Mouse (Mus musculus) MEL (cell line): ENCODE measurements around the gene Tmub2. TPM values are rescaled to one million over a fixed set of nuclear protein-coding genes. Genes with fewer than 3 reads are reported as not detected.

Source experiments
- DNase-seq: peaks from one replicate; pipeline ENCODE4 v3.0.0; 2011; ENCODE audit warnings: low read depth, low spot score
- H3K27ac ChIP-seq: 2 replicates; pipeline ENCODE4 v1.5.1; 2012; ENCODE audit warnings: low read depth, mild to moderate bottlenecking, control low read depth, low read length, moderate library complexity; ENCODE audit not compliant: control insufficient read depth
- H3K27me3 ChIP-seq, 2 experiments: fragments of 150-350 bp in 1 of 2; sonication (generic) in 1 of 2; 2 replicates each; pipeline ENCODE4 v1.6.1; 2012; ENCODE audit warnings: low read length in 2 of 2, mild to moderate bottlenecking in 2 of 2, improper control_type of control experiment in 1 of 2, moderate library complexity in 1 of 2; ENCODE audit not compliant: insufficient read depth in 2 of 2, control insufficient read depth in 1 of 2
- H3K36me3 ChIP-seq, 2 experiments: 2 replicates each; pipeline ENCODE4 v1.6.1; 2012 to 2014; ENCODE audit warnings: low read length in 2 of 2, improper control_type of control experiment in 1 of 2, inconsistent platforms in 1 of 2, mild to moderate bottlenecking in 1 of 2; ENCODE audit not compliant: insufficient read depth in 2 of 2, control insufficient read depth in 1 of 2
- H3K4me1 ChIP-seq, 2 experiments: fragments of 150-350 bp in 1 of 2; sonication (generic) in 1 of 2; 2 replicates each; pipeline ENCODE4 v1.6.1; 2012; ENCODE audit warnings: low read length in 2 of 2, improper control_type of control experiment in 1 of 2, mild to moderate bottlenecking in 1 of 2; ENCODE audit not compliant: insufficient read depth in 2 of 2, control insufficient read depth in 1 of 2
- H3K4me3 ChIP-seq, 2 experiments: fragments of 150-350 bp in 1 of 2; sonication (generic) in 1 of 2; 2 replicates each; pipeline ENCODE4 v1.5.1; 2012; ENCODE audit warnings: low read depth in 2 of 2, low read length in 2 of 2, mild to moderate bottlenecking in 2 of 2, moderate library complexity in 2 of 2, control low read depth in 1 of 2, improper control_type of control experiment in 1 of 2; ENCODE audit not compliant: control insufficient read depth in 1 of 2, insufficient read depth in 1 of 2
- H3K79me2 ChIP-seq: 2 replicates; pipeline ENCODE4 v1.6.1; 2012; ENCODE audit warnings: mild to moderate bottlenecking, low read length, moderate library complexity; ENCODE audit not compliant: control insufficient read depth, poor library complexity, insufficient read depth
- H3K9ac ChIP-seq: 2 replicates; pipeline ENCODE4 v1.6.1; 2012; ENCODE audit warnings: low read depth, mild to moderate bottlenecking, control low read depth, low read length, moderate library complexity; ENCODE audit not compliant: control insufficient read depth, poor library complexity, severe bottlenecking
- H3K9me3 ChIP-seq: fragments of 150-350 bp; sonication (generic); replicated peaks from 2 replicates; pipeline ENCODE4 v1.6.1; 2012; ENCODE audit warnings: mild to moderate bottlenecking, low read length, improper control_type of control experiment, moderate library complexity; ENCODE audit not compliant: insufficient read depth
- BHLHE40 ChIP-seq: IDR thresholded peaks from 2 replicates; pipeline ENCODE4 v1.6.1; 2012; ENCODE audit warnings: low read depth, mild to moderate bottlenecking, inconsistent platforms, low read length, improper control_type of control experiment, borderline replicate concordance
- CHD1 ChIP-seq: IDR thresholded peaks from 2 replicates; pipeline ENCODE4 v1.6.1; 2012; ENCODE audit warnings: low read depth, mild to moderate bottlenecking, inconsistent platforms, low read length, improper control_type of control experiment
- CHD2 ChIP-seq: IDR thresholded peaks from 2 replicates; pipeline ENCODE4 v1.6.1; 2011; ENCODE audit warnings: low read length, improper control_type of control experiment
- CTCF ChIP-seq, 3 experiments: IDR thresholded peaks in 2 of 3; conservative IDR thresholded peaks in 1 of 3; 2 replicates each; pipeline ENCODE4 v1.5.1; 2011 to 2012; ENCODE audit warnings: low read length in 3 of 3, low read depth in 2 of 3, mild to moderate bottlenecking in 2 of 3, improper control_type of control experiment in 1 of 3, inconsistent platforms in 1 of 3, mixed read lengths in 1 of 3, moderate library complexity in 1 of 3; ENCODE audit not compliant: control insufficient read depth in 1 of 3, insufficient read depth in 1 of 3, poor library complexity in 1 of 3, severe bottlenecking in 1 of 3
- E2F4 ChIP-seq: IDR thresholded peaks from 2 replicates; pipeline ENCODE4 v1.6.1; 2011; ENCODE audit warnings: low read depth, low read length, improper control_type of control experiment, borderline replicate concordance
- ELF1 ChIP-seq: IDR thresholded peaks from 2 replicates; pipeline ENCODE4 v1.6.1; 2014; ENCODE audit warnings: low read depth, mild to moderate bottlenecking, inconsistent platforms, low read length, improper control_type of control experiment, moderate library complexity
- EP300 ChIP-seq, 2 experiments: IDR thresholded peaks; 2 replicates each; pipeline ENCODE4 v1.6.1; 2011; ENCODE audit warnings: improper control_type of control experiment in 2 of 2, low read length in 2 of 2, low read depth in 1 of 2, mild to moderate bottlenecking in 1 of 2
- ETS1 ChIP-seq: IDR thresholded peaks from 2 replicates; pipeline ENCODE4 v1.6.1; 2012; ENCODE audit warnings: low read depth, mild to moderate bottlenecking, inconsistent platforms, low read length, improper control_type of control experiment, moderate library complexity
- GABPA ChIP-seq: IDR thresholded peaks from 2 replicates; pipeline ENCODE4 v1.6.1; 2012; ENCODE audit warnings: low read depth, mild to moderate bottlenecking, inconsistent platforms, low read length, improper control_type of control experiment, moderate library complexity
- GATA1 ChIP-seq: IDR thresholded peaks from 2 replicates; pipeline ENCODE4 v1.6.1; 2011; ENCODE audit warnings: low read depth, low read length, improper control_type of control experiment
- HCFC1 ChIP-seq: IDR thresholded peaks from 2 replicates; pipeline ENCODE4 v1.6.1; 2012; ENCODE audit warnings: low read depth, mild to moderate bottlenecking, inconsistent platforms, low read length, improper control_type of control experiment, moderate library complexity
- JUND ChIP-seq: IDR thresholded peaks from 2 replicates; pipeline ENCODE4 v1.6.1; 2011; ENCODE audit warnings: low read depth, mild to moderate bottlenecking, improper control_type of control experiment, low read length
- KAT2A ChIP-seq: conservative IDR thresholded peaks from 2 replicates; pipeline ENCODE4 v1.6.1; 2012; ENCODE audit warnings: low read depth, low read length, improper control_type of control experiment, inconsistent platforms
- MAFK ChIP-seq: IDR thresholded peaks from 2 replicates; pipeline ENCODE4 v1.6.1; 2011; ENCODE audit warnings: low read depth, mild to moderate bottlenecking, low read length, improper control_type of control experiment, borderline replicate concordance
- MAX ChIP-seq: IDR thresholded peaks from 2 replicates; pipeline ENCODE4 v1.6.1; 2011; ENCODE audit warnings: low read length, improper control_type of control experiment
- MAZ ChIP-seq: IDR thresholded peaks from 2 replicates; pipeline ENCODE4 v1.6.1; 2012; ENCODE audit warnings: low read depth, mild to moderate bottlenecking, inconsistent platforms, low read length, improper control_type of control experiment
- MEF2A ChIP-seq: IDR thresholded peaks from 2 replicates; pipeline ENCODE4 v1.6.1; 2014; ENCODE audit warnings: low read depth, mild to moderate bottlenecking, inconsistent platforms, low read length, improper control_type of control experiment; ENCODE audit not compliant: poor library complexity, insufficient replicate concordance, severe bottlenecking; ENCODE audit errors: extremely low read depth
- MXI1 ChIP-seq: IDR thresholded peaks from 2 replicates; pipeline ENCODE4 v1.6.1; 2011; ENCODE audit warnings: mild to moderate bottlenecking, low read depth, low read length, improper control_type of control experiment
- NELFE ChIP-seq: IDR thresholded peaks from 2 replicates; pipeline ENCODE4 v1.6.1; 2011; ENCODE audit warnings: low read depth, low read length, improper control_type of control experiment
- NRF1 ChIP-seq: IDR thresholded peaks from 2 replicates; pipeline ENCODE4 v1.6.1; 2014; ENCODE audit warnings: low read depth, mild to moderate bottlenecking, inconsistent platforms, low read length, improper control_type of control experiment, moderate library complexity; ENCODE audit not compliant: poor library complexity, insufficient read depth, severe bottlenecking
- POLR2A ChIP-seq, 2 experiments: IDR thresholded peaks; 2 replicates each; pipeline ENCODE4 v1.6.1; 2011 to 2012; ENCODE audit warnings: low read length in 2 of 2, mild to moderate bottlenecking in 2 of 2, control low read depth in 1 of 2, improper control_type of control experiment in 1 of 2, low read depth in 1 of 2, moderate library complexity in 1 of 2; ENCODE audit not compliant: control insufficient read depth in 1 of 2, insufficient read depth in 1 of 2, poor library complexity in 1 of 2
- POLR2AphosphoS2 ChIP-seq: IDR thresholded peaks from 2 replicates; pipeline ENCODE4 v1.6.1; 2011; ENCODE audit warnings: low read length, improper control_type of control experiment
- POLR2AphosphoS5 ChIP-seq: IDR thresholded peaks from 2 replicates; pipeline ENCODE4 v1.6.1; 2012; ENCODE audit warnings: low read depth, borderline replicate concordance, mild to moderate bottlenecking, inconsistent platforms, low read length, moderate library complexity, mixed read lengths
- RAD21 ChIP-seq: IDR thresholded peaks from 2 replicates; pipeline ENCODE4 v1.6.1; 2011; ENCODE audit warnings: mild to moderate bottlenecking, low read depth, low read length, improper control_type of control experiment
- RCOR1 ChIP-seq: IDR thresholded peaks from 2 replicates; pipeline ENCODE4 v1.6.1; 2012; ENCODE audit warnings: low read depth, mild to moderate bottlenecking, inconsistent platforms, low read length, improper control_type of control experiment
- SIN3A ChIP-seq: IDR thresholded peaks from 2 replicates; pipeline ENCODE4 v1.6.1; 2012; ENCODE audit warnings: low read length, improper control_type of control experiment, inconsistent platforms
- SMC3 ChIP-seq: IDR thresholded peaks from 2 replicates; pipeline ENCODE4 v1.6.1; 2011; ENCODE audit warnings: low read depth, low read length, improper control_type of control experiment
- TAL1 ChIP-seq: IDR thresholded peaks from 2 replicates; pipeline ENCODE4 v1.6.1; 2012; ENCODE audit warnings: mild to moderate bottlenecking, inconsistent platforms, low read length, moderate library complexity, mixed read lengths
- TBP ChIP-seq: IDR thresholded peaks from 2 replicates; pipeline ENCODE4 v1.8.0; 2011; ENCODE audit warnings: low read depth, low read length, improper control_type of control experiment
- TCF12 ChIP-seq: IDR thresholded peaks from 2 replicates; pipeline ENCODE4 v1.6.1; 2014; ENCODE audit warnings: low read depth, mild to moderate bottlenecking, inconsistent platforms, low read length, improper control_type of control experiment, moderate library complexity
- USF1 ChIP-seq: IDR thresholded peaks from 2 replicates; pipeline ENCODE4 v1.6.1; 2014; ENCODE audit warnings: low read depth, mild to moderate bottlenecking, inconsistent platforms, low read length, improper control_type of control experiment, moderate library complexity
- USF2 ChIP-seq, 2 experiments: IDR thresholded peaks; 2 replicates each; pipeline ENCODE4 v1.6.1; 2011 to 2012; ENCODE audit warnings: improper control_type of control experiment in 2 of 2, low read length in 2 of 2, borderline replicate concordance in 1 of 2, inconsistent platforms in 1 of 2, low read depth in 1 of 2, mild to moderate bottlenecking in 1 of 2; ENCODE audit not compliant: insufficient read depth in 1 of 2
- ZC3H11A ChIP-seq: IDR thresholded peaks from 2 replicates; pipeline ENCODE4 v1.6.1; 2012; ENCODE audit warnings: low read depth, mild to moderate bottlenecking, inconsistent platforms, low read length, improper control_type of control experiment
- ZKSCAN1 ChIP-seq: IDR thresholded peaks from 2 replicates; pipeline ENCODE4 v1.6.1; 2012; ENCODE audit warnings: low read depth, mild to moderate bottlenecking, inconsistent platforms, low read length, improper control_type of control experiment, moderate library complexity
- ZMIZ1 ChIP-seq: IDR thresholded peaks from 2 replicates; pipeline ENCODE4 v1.6.1; 2012; ENCODE audit warnings: low read depth, mild to moderate bottlenecking, inconsistent platforms, low read length, improper control_type of control experiment, moderate library complexity
- ZNF384 ChIP-seq: IDR thresholded peaks from 2 replicates; pipeline ENCODE4 v1.6.1; 2012; ENCODE audit warnings: low read depth, mild to moderate bottlenecking, inconsistent platforms, low read length, improper control_type of control experiment
- polyA plus RNA-seq, 2 experiments: library from polyadenylated mRNA; stranded (reverse) in 1 of 2; unstranded in 1 of 2; fragments of >175 nt in 1 of 2; fragments of >200 nt in 1 of 2; gene quantifications; 2 replicates each; pipeline versions ENCODE4 v1.2.1 to v1.2.4; 2012; ENCODE audit warnings: low replicate concordance in 2 of 2, low read depth in 1 of 2; ENCODE audit not compliant: insufficient read length in 2 of 2, insufficient read depth in 1 of 2, missing spikeins in 1 of 2
- total RNA-seq: library from RNA; depleted of rRNA; stranded (reverse); fragments of 300-350 nt; gene quantifications from 2 replicates; pipeline ENCODE4 v1.2.3, GENCODE M21; 2012

Gene Tmub2
- total and polyA plus RNA-seq, 3 experiments: 29.3 to 40.5 TPM; not detected in 1

- Histone ChIP-seq H3K4me1 (peaks cover 0 to 3% of the 10 kb centered on the region in 2 experiments; a peak in 2 of 4 replicates), H3K36me3 (peaks cover 0 to 6% of the 10 kb centered on the region in 2 experiments; a peak in 2 of 4 replicates), H3K9me3 (no peaks in the 10 kb centered on the region), H3K79me2 (peaks cover 9% of the 10 kb centered on the region), H3K9ac (peak overlapping the region; percentile 83), H3K27ac (peak overlapping the region; percentile 91), H3K27me3 (no peaks in the 10 kb centered on the region), H3K4me3 (peak overlapping the region; percentile 69 to 81)
- no peak for DNase-seq
- TF ChIP-seq SIN3A (peak; percentile 59), MEF2A (no peak), TCF12 (peak; percentile 7; the same call in 1 of the 2 replicates), KAT2A (no peak), ETS1 (no peak), TBP (no peak; the same call in 1 of the 2 replicates), USF1 (no peak), MAFK (no peak), USF2 (IDR thresholded peaks at IDR 0.05; ENCODE audit: borderline replicate concordance in 1 of 2, insufficient read depth in 1 of 2, low read depth in 1 of 2, low read length in 2 of 2) (no peak), HCFC1 (peak; percentile 8; the same call in 1 of the 2 replicates), GABPA (no peak), ZNF384 (no peak), NELFE (peak; percentile 14; the same call in 1 of the 2 replicates), MAZ (peak; percentile 70; the same call in 1 of the 2 replicates), ELF1 (no peak), SMC3 (0 out of 2 replicates have a peak, but pooled peaks have one; percentile 1), CHD1 (peak; percentile 95), CTCF (IDR thresholded peaks at IDR 0.05 in 2 of 3, conservative IDR thresholded peaks at IDR 0.05 in 1 of 3; ENCODE audit: control insufficient read depth in 1 of 3, insufficient read depth in 1 of 3, low read depth in 2 of 3, low read length in 3 of 3, poor library complexity in 1 of 3, severe bottlenecking in 1 of 3) (no peak), BHLHE40 (no peak), ZKSCAN1 (no peak), ZMIZ1 (peak; percentile 62; the same call in 1 of the 2 replicates), NRF1 (no peak), EP300 (IDR thresholded peaks at IDR 0.05; ENCODE audit: low read depth in 1 of 2, low read length in 2 of 2) (no peak), RAD21 (no peak), RCOR1 (no peak), ZC3H11A (no peak), CHD2 (no peak), POLR2AphosphoS5 (no peak), TAL1 (no peak), POLR2AphosphoS2 (peak; percentile 59; the same call in 1 of the 2 replicates), E2F4 (no peak), MXI1 (peak; percentile 75), GATA1 (no peak; the same call in 1 of the 2 replicates), MAX (0 out of 2 replicates have a peak, but pooled peaks have one; percentile 10), JUND (no peak), POLR2A (IDR thresholded peaks at IDR 0.05; ENCODE audit: control insufficient read depth in 1 of 2, insufficient read depth in 1 of 2, low read depth in 1 of 2, low read length in 2 of 2, poor library complexity in 1 of 2) (no peak; a peak in 1 of 4 replicates)
Observed at GRCm38 (mm10) chr11:102285095-102285834, 534 bp downstream of the Tmub2 start.
